Mouse (Mus musculus): ENCODE measurements at regions not wholly inside any gene's neighbourhood (a gene's known extent, or its start where the extent isn't known, plus 50 kb on each side); places are given as distances from the start of the nearest gene placed in this dataset.
A peak's percentile ranks its signal among the peaks of the same experiment; 100 is the strongest.
"Not testable (repeated sequence)": the region's sequence is repeated elsewhere in the genome, so short reads cannot be mapped to it uniquely, and the experiment has no call there.

DNA sequence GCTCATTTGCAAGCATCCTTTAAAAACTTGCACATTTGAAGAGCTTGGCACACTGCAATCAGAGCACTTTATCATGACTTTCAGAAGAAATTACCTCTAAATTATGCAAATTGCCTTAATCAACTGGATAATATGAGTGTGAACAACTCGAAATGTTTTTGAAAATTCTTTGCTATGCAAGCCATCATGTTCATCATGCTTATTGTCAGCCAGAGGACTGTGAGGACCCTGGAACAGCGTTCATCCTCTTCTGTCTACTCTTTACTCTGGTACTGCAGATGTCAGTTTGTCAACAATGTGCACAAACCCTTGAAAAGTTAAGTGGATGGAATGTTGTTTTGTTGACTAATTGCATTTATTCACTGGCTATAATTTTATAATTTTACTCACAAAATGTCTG, 1899.9 kb upstream of the Slc39a10 start:
- DNase-seq, result no peak

DNA sequence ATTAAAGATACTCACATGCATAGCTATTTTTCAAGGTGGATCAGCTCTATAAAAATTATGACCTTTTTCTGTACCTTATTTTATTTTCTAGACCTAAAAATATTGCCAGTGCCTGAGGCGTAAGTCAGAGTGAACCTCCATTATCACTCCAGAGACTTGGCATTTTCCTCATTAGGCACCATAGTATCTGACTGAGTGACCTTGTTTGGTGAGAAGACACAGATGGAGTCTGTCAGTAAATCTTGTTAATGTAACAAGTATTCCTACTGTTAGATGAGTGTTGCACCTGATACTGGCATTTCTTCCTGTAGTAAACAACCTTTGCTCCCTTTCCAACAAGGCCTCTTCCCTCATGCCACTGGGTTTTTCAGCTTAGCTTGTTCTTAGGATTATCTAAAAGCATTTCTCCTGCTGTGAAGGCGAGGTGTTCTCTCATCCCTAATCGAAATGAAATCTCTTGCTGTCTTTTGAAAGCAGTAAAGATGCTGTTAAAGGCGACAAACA, 1860.7 kb upstream of the Slc39a10 start:
- peak; percentile 0 for DNase-seq

DNA sequence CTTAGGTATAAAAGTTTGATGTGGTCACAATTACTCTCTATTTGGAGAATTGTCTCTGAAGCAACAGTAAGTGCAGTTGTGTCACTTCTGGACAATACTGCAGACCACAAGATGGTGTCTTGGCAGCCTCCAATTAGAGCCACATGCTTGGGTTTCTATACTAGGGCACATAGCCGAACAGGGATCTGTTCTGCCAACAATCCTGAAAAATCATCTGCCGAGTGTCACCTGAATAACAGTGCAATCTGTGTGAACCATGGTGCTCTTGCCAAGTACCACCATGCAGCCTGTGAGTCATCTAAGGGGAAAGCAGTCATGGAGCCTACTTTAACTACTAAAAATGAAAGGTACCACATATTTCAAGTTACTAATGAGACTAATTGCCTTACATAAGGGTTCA, 1840.9 kb upstream of the Slc39a10 start:
- no peak for DNase-seq

DNA sequence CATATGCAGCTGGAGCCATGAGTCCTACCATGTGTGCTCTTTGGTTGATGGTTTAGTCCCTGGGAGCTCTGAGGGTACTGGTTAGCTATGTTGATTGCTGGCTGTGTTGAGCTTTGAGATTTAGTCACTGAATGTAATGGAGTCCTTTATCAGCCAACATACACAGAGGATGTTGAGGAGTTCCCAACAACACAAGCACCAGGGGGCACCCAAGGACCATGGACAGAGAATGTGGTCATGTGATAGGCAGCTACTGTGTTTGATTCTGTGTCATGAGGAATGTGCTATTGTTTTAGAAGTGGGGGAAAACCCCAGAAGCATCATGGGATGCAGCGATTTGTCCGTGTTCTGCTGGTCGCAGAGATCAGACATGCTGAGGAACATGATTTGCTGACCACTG, 1816.0 kb upstream of the Slc39a10 start:
- DNase-seq, result not testable (repeated sequence)

All from retina, postnatal 1 day (tissue).